Mouse (Mus musculus) heart, embryonic 14.5 days (tissue): ENCODE measurements around the gene Esyt3. TPM values are rescaled to one million over a fixed set of nuclear protein-coding genes. Genes with fewer than 3 reads are reported as not detected.

Experiments used
- ATAC-seq: fragments of 200-750 bp; cut with Nextera tagmentation; 2 replicates; pipeline ENCODE4 v1.8.0; 2017; ENCODE audit warnings: low read depth, moderate TSS enrichment; ENCODE audit not compliant: insufficient number of reproducible peaks, insufficient read depth, low FRiP score
- H3K27ac ChIP-seq, 2 experiments: fragments of 200-500 bp in 1 of 2; fragments of 300-500 bp in 1 of 2; sonication (generic) in 1 of 2; replicated peaks in 1 of 2; 2 replicates each; pipeline ENCODE4 v1.5.1; 2012 to 2014; ENCODE audit warnings: low read depth in 2 of 2, low read length in 2 of 2, control low read depth in 1 of 2, mild to moderate bottlenecking in 1 of 2, mixed read lengths in 1 of 2; ENCODE audit not compliant: control insufficient read depth in 1 of 2, insufficient read depth in 1 of 2
- H3K27me3 ChIP-seq: fragments of 300-500 bp; sonication (generic); 2 replicates; pipeline ENCODE4 v1.6.1; 2014; ENCODE audit warnings: mild to moderate bottlenecking, low read length, control low read depth; ENCODE audit not compliant: control insufficient read depth, insufficient read depth
- H3K36me3 ChIP-seq: fragments of 300-500 bp; sonication (generic); 2 replicates; pipeline ENCODE4 v1.6.1; 2014; ENCODE audit warnings: mild to moderate bottlenecking, control low read depth, low read length, mixed read lengths; ENCODE audit not compliant: control insufficient read depth, insufficient read depth
- H3K4me1 ChIP-seq, 2 experiments: fragments of 200-500 bp in 1 of 2; fragments of 300-500 bp in 1 of 2; sonication (generic) in 1 of 2; 2 replicates each; pipeline ENCODE4 v1.6.1; 2012 to 2014; ENCODE audit warnings: low read length in 2 of 2, control low read depth in 1 of 2, mixed read lengths in 1 of 2; ENCODE audit not compliant: control insufficient read depth in 2 of 2, insufficient read depth in 2 of 2
- H3K4me2 ChIP-seq: fragments of 300-500 bp; sonication (generic); 2 replicates; pipeline ENCODE4 v1.6.1; 2014; ENCODE audit warnings: mild to moderate bottlenecking, low read length
- H3K4me3 ChIP-seq, 2 experiments: fragments of 200-500 bp in 1 of 2; fragments of 300-500 bp in 1 of 2; sonication (generic) in 1 of 2; 2 replicates each; pipeline ENCODE4 v1.5.1; 2012 to 2014; ENCODE audit warnings: low read length in 2 of 2, mild to moderate bottlenecking in 2 of 2, control low read depth in 1 of 2, low read depth in 1 of 2, moderate library complexity in 1 of 2; ENCODE audit not compliant: control insufficient read depth in 1 of 2, insufficient read depth in 1 of 2
- H3K9ac ChIP-seq: fragments of 300-500 bp; sonication (generic); 2 replicates; pipeline ENCODE4 v1.6.1; 2014; ENCODE audit warnings: mild to moderate bottlenecking, low read length
- H3K9me3 ChIP-seq: fragments of 300-500 bp; sonication (generic); 2 replicates; pipeline ENCODE4 v1.6.1; 2016; ENCODE audit warnings: low read length, control low read depth; ENCODE audit not compliant: control insufficient read depth
- WGBS: fragments of 180-500 bp; shearing (Covaris S2); extraction: QIAGEN DNeasy Blood & Tissue Kit; methylation state at CpG from one replicate; pipeline ENCODE4 v1.1.7; 2014; 5-methylcytosine and 5-hydroxymethylcytosine counted together
- polyA plus RNA-seq: library from polyadenylated mRNA; unstranded; fragments of >200 nt; fragmentation: Nextera tagmentation; extraction: Ambion mirVana; gene quantifications from 2 replicates; pipeline ENCODE4 v1.2.1, GENCODE M21; 2014

Gene Esyt3
- 0.14 and 0.32 TPM in 2 replicates for polyA plus RNA-seq

GRCm38 (mm10) chr9:99357921-99358692 lies at the start of gene Esyt3:
Esyt3 (minus strand) TSS chr9:99358557.
- peaks cover 72% of the 10 kb centered on the region for H3K27me3 ChIP-seq
- 1% methylated on average over 66 of the region's 66 CpGs for WGBS
- no peak for ATAC-seq
- H3K4me2 ChIP-seq, result peak within 1 kb of the TSS; percentile 87
- H3K4me1 ChIP-seq, result peaks cover 0 to 14% of the 10 kb centered on the region in 2 experiments; a peak in 3 of 4 replicates
- H3K4me3 ChIP-seq, result peak within 1 kb of the TSS; percentile 38 to 47
- no peak within 1 kb of the TSS for H3K27ac ChIP-seq
- no peaks in the 10 kb centered on the region for H3K9me3 ChIP-seq
- peak within 1 kb of the TSS; percentile 56 for H3K9ac ChIP-seq
- no peaks in the 10 kb centered on the region for H3K36me3 ChIP-seq

GRCm38 (mm10) chr9:99401288-99401974 lies 43.1 kb upstream of the Esyt3 start:
- Histone ChIP-seq H3K4me3 (no peak overlapping the region), H3K9ac (no peak overlapping the region), H3K27me3 (no peaks in the 10 kb centered on the region), H3K4me2 (no peak overlapping the region), H3K27ac (no peak overlapping the region), H3K9me3 (no peaks in the 10 kb centered on the region), H3K36me3 (0 out of 2 replicates have a peak, but pooled peaks cover 3% of the 10 kb centered on the region), H3K4me1 (peaks cover 7 to 16% of the 10 kb centered on the region in 2 experiments)
- no peak for ATAC-seq
- 68% methylated on average over 9 of the region's 9 CpGs for WGBS

GRCm38 (mm10) chr9:99400781-99401180 lies 42.4 kb upstream of the Esyt3 start:
- no peak for ATAC-seq
- Histone ChIP-seq H3K27me3 (no peaks in the 10 kb centered on the region), H3K4me3 (no peak overlapping the region), H3K4me1 (peaks cover 7 to 16% of the 10 kb centered on the region in 2 experiments), H3K4me2 (no peak overlapping the region), H3K9ac (no peak overlapping the region), H3K36me3 (0 out of 2 replicates have a peak, but pooled peaks cover 3% of the 10 kb centered on the region), H3K27ac (no peak overlapping the region), H3K9me3 (no peaks in the 10 kb centered on the region)
- WGBS, result 69% methylated on average over 6 of the region's 6 CpGs

- Histone ChIP-seq H3K36me3 (0 out of 2 replicates have a peak, but pooled peaks cover 6% of the 10 kb centered on the region), H3K27ac (no peak overlapping the region), H3K4me3 (no peak overlapping the region), H3K4me1 (peaks cover 7 to 16% of the 10 kb centered on the region in 2 experiments), H3K9me3 (no peaks in the 10 kb centered on the region), H3K4me2 (no peak overlapping the region), H3K9ac (no peak overlapping the region), H3K27me3 (no peaks in the 10 kb centered on the region)
- no peak for ATAC-seq
- WGBS, result 70% methylated on average over 13 of the region's 13 CpGs
Measured at GRCm38 (mm10) chr9:99397056-99397815, 38.9 kb upstream of the Esyt3 start.

GRCm38 (mm10) chr9:99394366-99394765 lies 36.0 kb upstream of the Esyt3 start:
- H3K4me2 ChIP-seq, result no peak overlapping the region
- no peak overlapping the region for H3K4me3 ChIP-seq
- no peaks in the 10 kb centered on the region for H3K27me3 ChIP-seq
- H3K27ac ChIP-seq, result no peak overlapping the region
- 78% methylated on average over 11 of the region's 11 CpGs for WGBS
- no peaks in the 10 kb centered on the region for H3K9me3 ChIP-seq
- H3K36me3 ChIP-seq, result 0 out of 2 replicates have a peak, but pooled peaks cover 7% of the 10 kb centered on the region
- H3K4me1 ChIP-seq, result peaks cover 0 to 3% of the 10 kb centered on the region in 2 experiments; a peak in 2 of 4 replicates
- ATAC-seq, result no peak
- H3K9ac ChIP-seq, result no peak overlapping the region

- no peak overlapping the region for H3K4me3 ChIP-seq
- H3K27ac ChIP-seq, result no peak overlapping the region
- H3K4me2 ChIP-seq, result no peak overlapping the region
- no peaks in the 10 kb centered on the region for H3K27me3 ChIP-seq
- ATAC-seq, result no peak
- WGBS, result 94% methylated on average over 8 of the region's 8 CpGs
- no peaks in the 10 kb centered on the region for H3K9me3 ChIP-seq
- H3K9ac ChIP-seq, result no peak overlapping the region
- H3K36me3 ChIP-seq, result 0 out of 2 replicates have a peak, but pooled peaks cover 7% of the 10 kb centered on the region
- H3K4me1 ChIP-seq, result peaks cover 0 to 3% of the 10 kb centered on the region in 2 experiments; a peak in 1 of 4 replicates
Measured at GRCm38 (mm10) chr9:99393146-99393545, 34.8 kb upstream of the Esyt3 start.

GRCm38 (mm10) chr9:99391557-99391956 lies 33.2 kb upstream of the Esyt3 start:
- H3K4me3 ChIP-seq, result no peak overlapping the region
- 88% methylated on average over 10 of the region's 10 CpGs for WGBS
- no peak overlapping the region for H3K27ac ChIP-seq
- H3K36me3 ChIP-seq, result 0 out of 2 replicates have a peak, but pooled peaks cover 7% of the 10 kb centered on the region
- no peak for ATAC-seq
- no peaks in the 10 kb centered on the region; a peak in 1 of 4 replicates for H3K4me1 ChIP-seq
- no peak overlapping the region for H3K4me2 ChIP-seq
- H3K9me3 ChIP-seq, result no peaks in the 10 kb centered on the region
- H3K9ac ChIP-seq, result no peak overlapping the region
- H3K27me3 ChIP-seq, result no peaks in the 10 kb centered on the region
